In the genomic region with DNA sequence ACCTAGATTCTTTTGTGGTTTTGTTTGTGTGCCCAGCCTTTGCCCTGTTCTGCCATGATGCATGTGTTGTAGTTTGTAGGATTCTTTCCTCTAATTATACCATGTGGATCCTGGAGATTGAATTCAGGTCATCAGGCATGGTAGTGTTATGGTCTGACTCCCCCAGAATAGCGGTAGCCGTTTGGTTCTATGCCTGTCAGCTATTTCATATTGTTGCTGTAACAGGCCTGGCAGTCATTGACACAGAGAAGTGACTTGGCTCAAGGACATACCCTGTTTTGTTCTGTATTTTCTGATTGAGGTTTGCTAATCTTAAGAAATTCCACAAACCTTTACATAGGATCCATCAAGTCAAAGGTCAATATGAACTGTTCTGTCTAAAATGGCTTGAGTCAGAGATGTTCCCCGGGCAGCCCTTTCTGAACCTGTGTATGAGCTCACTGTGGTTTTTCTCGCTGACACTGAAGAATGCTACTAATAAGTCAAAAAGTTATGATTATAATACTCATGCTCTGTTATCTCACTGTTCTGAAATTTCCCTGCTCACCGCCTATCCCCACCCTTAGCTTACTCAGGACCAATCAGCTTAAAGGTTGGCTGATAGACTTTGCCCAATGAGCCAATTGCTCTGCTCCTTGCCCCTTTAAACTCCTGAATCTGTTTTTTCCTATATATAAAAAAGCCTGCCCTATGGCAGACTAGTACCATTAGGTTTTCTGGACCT, we compare ENCODE assay signal across 30 mouse cellular contexts. TPM values are rescaled to one million over a fixed set of nuclear protein-coding genes. Genes with fewer than 3 reads are reported as not detected.
DNase-seq lines count a peak whose midpoint lies in the region; ATAC-seq and TF ChIP-seq lines count a peak whose summit lies in the region.
"Had no signal": no experiment of that assay in that cellular context is flagged by ENCODE, and none has a peak within 500 bp of the region (broad histone marks: within the 10 kb centered on the region; RNA-seq: fewer than 3 reads in every experiment).

No protein-coding gene starts in this region.

- TF ChIP-seq POLR2A in MEL (IDR thresholded peaks at IDR 0.05; ENCODE audit: control insufficient read depth in 1 of 2, insufficient read depth in 1 of 2, low read depth in 1 of 2, low read length in 2 of 2, poor library complexity in 1 of 2) = no peak

- no peak for TF ChIP-seq CTCF in MEL (IDR thresholded peaks at IDR 0.05 in 2 of 3, conservative IDR thresholded peaks at IDR 0.05 in 1 of 3; ENCODE audit: control insufficient read depth in 1 of 3, insufficient read depth in 1 of 3, low read depth in 2 of 3, low read length in 3 of 3, poor library complexity in 1 of 3, severe bottlenecking in 1 of 3)

- peaks cover 1% of the 10 kb centered on the region; the same call in 1 of the 2 replicates for H3K79me2 ChIP-seq in MEL (ENCODE audit: control insufficient read depth, insufficient read depth, low read length, poor library complexity)

- no peak overlapping the region for H3K4me3 ChIP-seq in MEL (ENCODE audit: control insufficient read depth in 1 of 2, insufficient read depth in 1 of 2, low read depth in 2 of 2, low read length in 2 of 2)
- H3K4me3 ChIP-seq in intestine, embryonic 16.5 days (ENCODE audit: low read length) = no peak overlapping the region
- H3K4me3 ChIP-seq in forebrain, embryonic 10.5 days = no peak overlapping the region
- H3K4me3 ChIP-seq: erythroblast, embryonic 14.5 days; forebrain, embryonic 12.5 days; heart, embryonic 15.5 days; kidney, embryonic 15.5 days; layer of hippocampus, adult 2 months; limb, embryonic 10.5 days; limb, embryonic 15.5 days; liver, embryonic 13.5 days; midbrain, embryonic 12.5 days; myocyte; neural tube, embryonic 12.5 days had no signal

- TF ChIP-seq RAD21 in MEL (IDR thresholded peaks at IDR 0.05; ENCODE audit: low read depth, low read length) = no peak

- H3K36me3 ChIP-seq in MEL (ENCODE audit: control insufficient read depth in 1 of 2, insufficient read depth in 2 of 2, low read length in 2 of 2) = peaks cover 2 to 44% of the 10 kb centered on the region in 2 experiments; a peak in 3 of 4 replicates
- no peaks in the 10 kb centered on the region; the same call in 1 of the 2 replicates for H3K36me3 ChIP-seq in intestine, embryonic 16.5 days (ENCODE audit: control insufficient read depth, insufficient read depth, low read length)
- peaks cover 97% of the 10 kb centered on the region for H3K36me3 ChIP-seq in forebrain, embryonic 10.5 days (replicated peaks)

- no peaks in the 10 kb centered on the region for H3K27me3 ChIP-seq in MEL (ENCODE audit: control insufficient read depth in 1 of 2, insufficient read depth in 2 of 2, low read length in 2 of 2)
- H3K27me3 ChIP-seq in intestine, embryonic 16.5 days (replicated peaks; ENCODE audit: control insufficient read depth, insufficient read depth, low read length) = no peaks in the 10 kb centered on the region
- no peaks in the 10 kb centered on the region for H3K27me3 ChIP-seq in forebrain, embryonic 10.5 days (ENCODE audit: poor library complexity, severe bottlenecking)
- H3K27me3 ChIP-seq: forebrain, embryonic 12.5 days; heart, embryonic 15.5 days; kidney, embryonic 15.5 days; limb, embryonic 15.5 days; liver, embryonic 13.5 days; midbrain, embryonic 12.5 days; neural tube, embryonic 12.5 days had no signal

- TF ChIP-seq EP300 in MEL (IDR thresholded peaks at IDR 0.05; ENCODE audit: low read depth in 1 of 2, low read length in 2 of 2) = no peak

- H3K27ac ChIP-seq in MEL (ENCODE audit: control insufficient read depth, low read depth, low read length) = no peak overlapping the region
- no peak overlapping the region for H3K27ac ChIP-seq in intestine, embryonic 16.5 days (ENCODE audit: low read length)
- no peak overlapping the region for H3K27ac ChIP-seq in forebrain, embryonic 10.5 days
- H3K27ac ChIP-seq: forebrain, embryonic 12.5 days; heart, embryonic 15.5 days; hindbrain, postnatal 0 days; kidney, embryonic 15.5 days; layer of hippocampus, adult 2 months; limb, embryonic 10.5 days; limb, embryonic 15.5 days; liver, embryonic 13.5 days; midbrain, embryonic 12.5 days; neural tube, embryonic 12.5 days had no signal

- H3K9me3 ChIP-seq in MEL (replicated peaks; ENCODE audit: insufficient read depth, low read length) = no peaks in the 10 kb centered on the region
- no peaks in the 10 kb centered on the region for H3K9me3 ChIP-seq in intestine, embryonic 16.5 days (ENCODE audit: control insufficient read depth, low read length)
- H3K9me3 ChIP-seq in forebrain, embryonic 10.5 days = no peaks in the 10 kb centered on the region
- H3K9me3 ChIP-seq: forebrain, embryonic 12.5 days; G1E; heart, embryonic 15.5 days; kidney, embryonic 15.5 days; limb, embryonic 10.5 days; limb, embryonic 15.5 days; liver, embryonic 13.5 days; midbrain, embryonic 12.5 days; neural tube, embryonic 12.5 days had no signal

- WGBS in intestine, embryonic 16.5 days = 90% methylated on average over 5 of the region's 5 CpGs
- WGBS in forebrain, embryonic 10.5 days = 93% methylated on average over 5 of the region's 5 CpGs

- peak; percentile 79 for ATAC-seq in intestine, embryonic 16.5 days
- ATAC-seq: hindbrain, postnatal 0 days had no signal

- no peak overlapping the region for H3K9ac ChIP-seq in MEL (ENCODE audit: control insufficient read depth, low read depth, low read length, poor library complexity, severe bottlenecking)
- H3K9ac ChIP-seq in intestine, embryonic 16.5 days (ENCODE audit: low read depth, low read length) = no peak overlapping the region
- H3K9ac ChIP-seq: forebrain, embryonic 12.5 days; heart, embryonic 15.5 days; kidney, embryonic 15.5 days; limb, embryonic 15.5 days; liver, embryonic 13.5 days; midbrain, embryonic 12.5 days; neural tube, embryonic 12.5 days had no signal

- H3K4me1 ChIP-seq in MEL (ENCODE audit: control insufficient read depth in 1 of 2, insufficient read depth in 2 of 2, low read length in 2 of 2) = no peaks in the 10 kb centered on the region
- no peaks in the 10 kb centered on the region for H3K4me1 ChIP-seq in intestine, embryonic 16.5 days (ENCODE audit: control insufficient read depth, insufficient read depth, low read length)
- no peaks in the 10 kb centered on the region for H3K4me1 ChIP-seq in forebrain, embryonic 10.5 days
- H3K4me1 ChIP-seq: forebrain, embryonic 12.5 days; heart, embryonic 15.5 days; kidney, embryonic 15.5 days; limb, embryonic 10.5 days; limb, embryonic 15.5 days; midbrain, embryonic 12.5 days; neural tube, embryonic 12.5 days had no signal

- DNase-seq in 3T3-L1 (ENCODE audit: low read depth, low spot score) = peak; percentile 65
- peak; percentile 23 for DNase-seq in MEL (ENCODE audit: low read depth, low spot score)
- DNase-seq in adrenal gland, postnatal 14 days = peak; percentile 25
- DNase-seq in layer of hippocampus, adult 9-11 months = no peak
- no peak for DNase-seq in ovary, postnatal 14 days (ENCODE audit: low spot score)
- DNase-seq in forebrain, embryonic 10.5 days (ENCODE audit: extremely low spot score, low spot score) = no peak
- DNase-seq: cerebellum, adult 2 months; cerebellum, postnatal 14 days; gastrocnemius, postnatal 10 days; kidney, adult 18-20 months; kidney, postnatal 36 days; liver, embryonic 13.5 days; lung, adult 18-20 months; lung, postnatal 10 days; right cerebral cortex, postnatal 4 days; thymus, adult 2 months; thymus, postnatal 4 days had no signal

- no peak overlapping the region for H3K4me2 ChIP-seq in intestine, embryonic 16.5 days (ENCODE audit: low read depth, low read length)
- H3K4me2 ChIP-seq: forebrain, embryonic 12.5 days; heart, embryonic 15.5 days; kidney, embryonic 15.5 days; limb, embryonic 15.5 days; liver, embryonic 13.5 days; midbrain, embryonic 12.5 days; neural tube, embryonic 12.5 days had no signal

TF ChIP-seq in MEL, 35 proteins besides CTCF, POLR2A, EP300 and RAD21:
- TF ChIP-seq ZNF384 (IDR thresholded peaks at IDR 0.05; ENCODE audit: low read depth, low read length) (no peak), ZKSCAN1 (IDR thresholded peaks at IDR 0.05; ENCODE audit: low read depth, low read length) (no peak), MAFK (IDR thresholded peaks at IDR 0.05; ENCODE audit: borderline replicate concordance, low read depth, low read length) (no peak), MXI1 (IDR thresholded peaks at IDR 0.05; ENCODE audit: low read depth, low read length) (no peak), UBTF (IDR thresholded peaks at IDR 0.05; ENCODE audit: borderline replicate concordance, insufficient read depth, low read depth, low read length) (no peak), CHD2 (IDR thresholded peaks at IDR 0.05; ENCODE audit: low read length) (no peak), ZC3H11A (IDR thresholded peaks at IDR 0.05; ENCODE audit: low read depth, low read length) (no peak), MYC (IDR thresholded peaks at IDR 0.05; ENCODE audit: low read depth, low read length) (no peak), ELF1 (IDR thresholded peaks at IDR 0.05; ENCODE audit: low read depth, low read length) (no peak), MEF2A (IDR thresholded peaks at IDR 0.05; ENCODE audit: extremely low read depth, insufficient replicate concordance, low read depth, low read length, poor library complexity, severe bottlenecking) (no peak), CHD1 (IDR thresholded peaks at IDR 0.05; ENCODE audit: low read depth, low read length) (no peak), SIN3A (IDR thresholded peaks at IDR 0.05; ENCODE audit: low read length) (no peak), ETS1 (IDR thresholded peaks at IDR 0.05; ENCODE audit: low read depth, low read length) (no peak), MAZ (IDR thresholded peaks at IDR 0.05; ENCODE audit: low read depth, low read length) (no peak), RCOR1 (IDR thresholded peaks at IDR 0.05; ENCODE audit: low read depth, low read length) (no peak), TCF12 (IDR thresholded peaks at IDR 0.05; ENCODE audit: low read depth, low read length) (no peak)
TF ChIP-seq in MEL: peak in this region for 0.

RNA-seq across cellular contexts. Expression of a gene that starts 31.6 kb away (rescaled TPM):
- total RNA-seq in MEL (2012; rRNA removed) = 14.4 and 16.6 TPM in 2 replicates
- 10 to 100 TPM in 1 of 2 experiments, not detected in 1; 17.9 TPM for polyA plus RNA-seq in MEL (2012; ENCODE audit: insufficient read depth in 1 of 2, insufficient read length in 2 of 2, low read depth in 1 of 2, low replicate concordance in 2 of 2, missing spikeins in 1 of 2)
- 10.5 and 10.7 TPM in 2 replicates for total RNA-seq in adrenal gland, postnatal 14 days (2021)
- 17.4 and 18.4 TPM in 2 replicates for polyA plus RNA-seq in intestine, embryonic 16.5 days (2015; fragmentation: Nextera tagmentation; extraction: Ambion mirVana)
- polyA plus RNA-seq in forebrain, embryonic 10.5 days (2016; fragmentation: Nextera tagmentation; extraction: Ambion mirVana) = 28.6 and 29.4 TPM in 2 replicates

RNA-seq across cellular contexts. Expression of a gene that starts 31.9 kb away (rescaled TPM):
- total RNA-seq in MEL (2012; rRNA removed) = 45.7 and 51.7 TPM in 2 replicates
- 100 to 1,000 TPM; 121 to 303 TPM for polyA plus RNA-seq in MEL (2012; ENCODE audit: insufficient read depth in 1 of 2, insufficient read length in 2 of 2, low read depth in 1 of 2, low replicate concordance in 2 of 2, missing spikeins in 1 of 2)
- total RNA-seq in adrenal gland, postnatal 14 days (2021) = 54.8 and 58.4 TPM in 2 replicates
- 30.1 and 31.1 TPM in 2 replicates for polyA plus RNA-seq in intestine, embryonic 16.5 days (2015; fragmentation: Nextera tagmentation; extraction: Ambion mirVana)
- polyA plus RNA-seq in forebrain, embryonic 10.5 days (2016; fragmentation: Nextera tagmentation; extraction: Ambion mirVana) = 48.9 and 51.6 TPM in 2 replicates

Comparison
In these comparisons a context has a peak if more than half of its experiments do, and no peak if none do; other contexts are left out.
1. DNase-seq: peak in 3T3-L1 (single experiment), MEL (single experiment) and adrenal gland, postnatal 14 days (single experiment); none in layer of hippocampus, adult 9-11 months (single experiment), ovary, postnatal 14 days (single experiment) and forebrain, embryonic 10.5 days (single experiment).